Comparison of ENCODE assay signal across 8 mouse cellular contexts in genomic region chr8:105935863-105936603, GRCm38 (mm10). TPM values are rescaled to one million over a fixed set of nuclear protein-coding genes. Genes with fewer than 3 reads are reported as not detected.
DNase-seq lines count a peak whose midpoint lies in the region; ATAC-seq and TF ChIP-seq lines count a peak whose summit lies in the region.

No protein-coding gene starts in this region.

- no peaks in the 10 kb centered on the region for H3K79me2 ChIP-seq in heart, adult 2 months (replicated peaks; ENCODE audit: control insufficient read depth, insufficient read depth, low read length)

- no peaks in the 10 kb centered on the region for H3K27me3 ChIP-seq in heart, adult 2 months (ENCODE audit: control insufficient read depth, insufficient read depth, low read length)
- no peaks in the 10 kb centered on the region for H3K27me3 ChIP-seq in G1E (ENCODE audit: insufficient read depth, low read length)
- H3K27me3 ChIP-seq in heart, postnatal 0 days (ENCODE audit: control insufficient read depth, insufficient read depth, low read length): no peaks in the 10 kb centered on the region
- H3K27me3 ChIP-seq in midbrain, embryonic 12.5 days: no peaks in the 10 kb centered on the region

- peak overlapping the region; percentile 95 for H3K4me3 ChIP-seq in heart, adult 2 months
- peak overlapping the region; percentile 94 for H3K4me3 ChIP-seq in G1E (ENCODE audit: low read depth, low read length)
- H3K4me3 ChIP-seq in heart, postnatal 0 days (ENCODE audit: low read depth, low read length): peak overlapping the region; percentile 82
- H3K4me3 ChIP-seq in midbrain, embryonic 12.5 days: peak overlapping the region; percentile 59

- TF ChIP-seq EP300 in heart, adult 2 months (IDR thresholded peaks at IDR 0.05; ENCODE audit: insufficient read depth, low read depth, low read length): no peak
- TF ChIP-seq EP300 in heart, postnatal 0 days (IDR thresholded peaks at IDR 0.05; ENCODE audit: low read depth): no peak

- no peak for TF ChIP-seq POLR2A in heart, adult 2 months (IDR thresholded peaks at IDR 0.05; ENCODE audit: insufficient read depth, low read depth, low read length)

- ATAC-seq in G1E (ENCODE audit: extremely low read depth, insufficient number of reproducible peaks, low FRiP score, poor library complexity, severe bottlenecking): no peak
- no peak for ATAC-seq in heart, postnatal 0 days (ENCODE audit: insufficient read depth, low read depth)
- ATAC-seq in midbrain, embryonic 12.5 days (ENCODE audit: low FRiP score, low read depth): no peak

- peak overlapping the region; percentile 34; the same call in 1 of the 2 replicates for H3K9ac ChIP-seq in heart, adult 2 months (ENCODE audit: low read depth, low read length)
- peak overlapping the region; percentile 81; the same call in 1 of the 2 replicates for H3K9ac ChIP-seq in heart, postnatal 0 days (replicated peaks; ENCODE audit: low read depth, low read length)
- H3K9ac ChIP-seq in midbrain, embryonic 12.5 days (replicated peaks): peak overlapping the region; percentile 77

- peak overlapping the region; percentile 97 for H3K4me2 ChIP-seq in heart, postnatal 0 days (ENCODE audit: low read depth, low read length)
- H3K4me2 ChIP-seq in midbrain, embryonic 12.5 days (replicated peaks): peak overlapping the region; percentile 87

- no peaks in the 10 kb centered on the region for H3K36me3 ChIP-seq in heart, adult 2 months (ENCODE audit: control insufficient read depth, insufficient read depth, low read length)
- peaks cover 60% of the 10 kb centered on the region for H3K36me3 ChIP-seq in G1E (replicated peaks)
- peaks cover 18% of the 10 kb centered on the region for H3K36me3 ChIP-seq in heart, postnatal 0 days (replicated peaks; ENCODE audit: control insufficient read depth, insufficient read depth, low read length)
- peaks cover 5% of the 10 kb centered on the region; the same call in 1 of the 2 replicates for H3K36me3 ChIP-seq in midbrain, embryonic 12.5 days

- no peak for TF ChIP-seq CTCF in heart, adult 2 months (IDR thresholded peaks at IDR 0.05)
- no peak for TF ChIP-seq CTCF in G1E (IDR thresholded peaks at IDR 0.05; ENCODE audit: low read depth, low read length)
- TF ChIP-seq CTCF in heart, postnatal 0 days (IDR thresholded peaks at IDR 0.05; ENCODE audit: low read depth): no peak

- no peaks in the 10 kb centered on the region for H3K9me3 ChIP-seq in G1E (replicated peaks)
- no peaks in the 10 kb centered on the region for H3K9me3 ChIP-seq in heart, postnatal 0 days (replicated peaks; ENCODE audit: control insufficient read depth, low read length)
- H3K9me3 ChIP-seq in midbrain, embryonic 12.5 days: no peaks in the 10 kb centered on the region

- WGBS in heart, adult 2 months: 41% methylated on average over 7 of the region's 7 CpGs
- 36% methylated on average over 7 of the region's 7 CpGs for WGBS in heart, postnatal 0 days
- 30% methylated on average over 7 of the region's 7 CpGs for WGBS in midbrain, embryonic 12.5 days

- no peak for DNase-seq in heart, adult 2 months
- no peak for DNase-seq in heart, adult 18-20 months
- no peak for DNase-seq in G1E (ENCODE audit: low spot score)
- no peak for DNase-seq in heart, postnatal 0 days (ENCODE audit: low spot score)
- DNase-seq in gastrocnemius, postnatal 25 days: no peak
- DNase-seq in frontal cortex, adult 2 months (ENCODE audit: extremely low spot score in 1 of 2, low spot score in 1 of 2): no peak
- no peak for DNase-seq in B cell, adult 2 months

- H3K4me1 ChIP-seq in heart, adult 2 months (ENCODE audit: control insufficient read depth, insufficient read depth, low read length): peaks cover 4% of the 10 kb centered on the region
- peaks cover 64% of the 10 kb centered on the region for H3K4me1 ChIP-seq in G1E (ENCODE audit: insufficient read depth, low read depth, low read length)
- H3K4me1 ChIP-seq in heart, postnatal 0 days (ENCODE audit: control insufficient read depth, insufficient read depth): peaks cover 10% of the 10 kb centered on the region; the same call in 1 of the 2 replicates
- peaks cover 16% of the 10 kb centered on the region for H3K4me1 ChIP-seq in midbrain, embryonic 12.5 days

- intact Hi-C loops in heart, adult 2 months (cut with DNase I): loop anchor here (2.0 kb wide), 1 partner anchor 35 kb away; the partner anchor contains the start of gene Pskh1

- peak overlapping the region; percentile 92; the same call in 1 of the 2 replicates for H3K27ac ChIP-seq in heart, adult 2 months
- H3K27ac ChIP-seq in heart, postnatal 0 days (ENCODE audit: low read depth): peak overlapping the region; percentile 54; the same call in 1 of the 2 replicates
- H3K27ac ChIP-seq in midbrain, embryonic 12.5 days (replicated peaks): peak overlapping the region; percentile 16; the same call in 1 of the 2 replicates

RNA-seq across cellular contexts. Expression of gene Psmb10, which starts 2.2 kb away (rescaled TPM):
- 10 to 100 TPM; 58.1 to 68.1 TPM for total RNA-seq in heart, adult 2 months (2021)
- 95.9 and 96.5 TPM in 2 replicates for polyA plus RNA-seq in heart, adult 2 months (2012; rRNA removed)
- 10 to 100 TPM; 72.5 to 92.1 TPM for total RNA-seq in heart, adult 18-20 months (2021)
- total RNA-seq in G1E (2014; fragmentation: Nextera tagmentation) (14.4 and 16.3 TPM in 2 replicates), G1E (2017) (15.3 and 19.7 TPM in 2 replicates)
- polyA plus RNA-seq in G1E (2012): 125 and 148 TPM in 2 replicates
- 77.8 and 87.4 TPM in 2 replicates for total RNA-seq in heart, postnatal 0 days (2014; rRNA removed; ENCODE audit: low replicate concordance)
- 95.3 and 101 TPM in 2 replicates for polyA plus RNA-seq in heart, postnatal 0 days (2015; fragmentation: Nextera tagmentation; extraction: Ambion mirVana)
- polyA plus RNA-seq in midbrain, embryonic 12.5 days (2016; fragmentation: Nextera tagmentation; extraction: Ambion mirVana): 21.4 and 25.8 TPM in 2 replicates
- 10 to 100 TPM; 19.1 to 22.1 TPM for total RNA-seq in gastrocnemius, postnatal 25 days (2021)
- 115 and 125 TPM in 2 replicates for polyA plus RNA-seq in frontal cortex, adult 2 months (2012; rRNA removed)

RNA-seq across cellular contexts. Expression of gene Ctrl, which starts 2.4 kb away (rescaled TPM):
- total RNA-seq in heart, adult 2 months (2021): under 1 TPM in 1 of 2 experiments, not detected in 1; 0.32 TPM
- polyA plus RNA-seq in heart, adult 2 months (2012; rRNA removed): 0.88 and 1.9 TPM in 2 replicates
- not detected for total RNA-seq in heart, adult 18-20 months (2021)
- not detected in 2 replicates for total RNA-seq in G1E (2014; fragmentation: Nextera tagmentation)
- 0.38 and 1.1 TPM in 2 replicates for total RNA-seq in G1E (2017)
- polyA plus RNA-seq in G1E (2012): 0.14 TPM in 1 of 2 replicates, not detected in the other
- not detected in 2 replicates for total RNA-seq in heart, postnatal 0 days (2014; rRNA removed; ENCODE audit: low replicate concordance)
- polyA plus RNA-seq in heart, postnatal 0 days (2015; fragmentation: Nextera tagmentation; extraction: Ambion mirVana): 0.31 and 0.38 TPM in 2 replicates
- polyA plus RNA-seq in midbrain, embryonic 12.5 days (2016; fragmentation: Nextera tagmentation; extraction: Ambion mirVana): 2.3 and 3.4 TPM in 2 replicates
- not detected for total RNA-seq in gastrocnemius, postnatal 25 days (2021)
- polyA plus RNA-seq in frontal cortex, adult 2 months (2012; rRNA removed): 4.5 and 4.9 TPM in 2 replicates

RNA-seq across cellular contexts. Expression of gene Lcat, which starts 7.1 kb away (rescaled TPM):
- total RNA-seq in heart, adult 2 months (2021): under 1 TPM; 0.70 to 0.84 TPM
- 3.9 and 4.1 TPM in 2 replicates for polyA plus RNA-seq in heart, adult 2 months (2012; rRNA removed)
- under 1 TPM; 0.49 to 0.57 TPM for total RNA-seq in heart, adult 18-20 months (2021)
- total RNA-seq in G1E (2014; fragmentation: Nextera tagmentation) (0.92 TPM in 1 of 2 replicates, not detected in the other), G1E (2017) (0.17 and 0.22 TPM in 2 replicates)
- polyA plus RNA-seq in G1E (2012): 0.29 and 0.40 TPM in 2 replicates
- total RNA-seq in heart, postnatal 0 days (2014; rRNA removed; ENCODE audit: low replicate concordance): 0.93 TPM in 1 of 2 replicates, not detected in the other
- 0.51 and 0.56 TPM in 2 replicates for polyA plus RNA-seq in heart, postnatal 0 days (2015; fragmentation: Nextera tagmentation; extraction: Ambion mirVana)
- polyA plus RNA-seq in midbrain, embryonic 12.5 days (2016; fragmentation: Nextera tagmentation; extraction: Ambion mirVana): 0.45 and 0.99 TPM in 2 replicates
- under 1 TPM; 0.46 to 0.80 TPM for total RNA-seq in gastrocnemius, postnatal 25 days (2021)
- 75.1 and 75.6 TPM in 2 replicates for polyA plus RNA-seq in frontal cortex, adult 2 months (2012; rRNA removed)

RNA-seq across cellular contexts. Expression of gene Slc12a4, which starts 29.9 kb away (rescaled TPM):
- 10 to 100 TPM; 35.0 to 38.1 TPM for total RNA-seq in heart, adult 2 months (2021)
- 54.6 and 73.4 TPM in 2 replicates for polyA plus RNA-seq in heart, adult 2 months (2012; rRNA removed)
- total RNA-seq in heart, adult 18-20 months (2021): 10 to 100 TPM; 27.2 to 38.1 TPM
- 3.7 and 4.4 TPM in 2 replicates for total RNA-seq in G1E (2014; fragmentation: Nextera tagmentation)
- 6.6 and 7.2 TPM in 2 replicates for total RNA-seq in G1E (2017)
- 7.4 and 8.7 TPM in 2 replicates for polyA plus RNA-seq in G1E (2012)
- 36.7 and 40.7 TPM in 2 replicates for total RNA-seq in heart, postnatal 0 days (2014; rRNA removed; ENCODE audit: low replicate concordance)
- polyA plus RNA-seq in heart, postnatal 0 days (2015; fragmentation: Nextera tagmentation; extraction: Ambion mirVana): 32.8 and 34.9 TPM in 2 replicates
- polyA plus RNA-seq in midbrain, embryonic 12.5 days (2016; fragmentation: Nextera tagmentation; extraction: Ambion mirVana): 11.4 and 12.7 TPM in 2 replicates
- 10 to 100 TPM; 11.5 to 14.4 TPM for total RNA-seq in gastrocnemius, postnatal 25 days (2021)
- polyA plus RNA-seq in frontal cortex, adult 2 months (2012; rRNA removed): 24.9 and 28.3 TPM in 2 replicates

RNA-seq across cellular contexts. Expression of gene Pskh1, which starts 35.8 kb away (rescaled TPM):
- total RNA-seq in heart, adult 2 months (2021): 10 to 100 TPM; 16.5 to 20.8 TPM
- polyA plus RNA-seq in heart, adult 2 months (2012; rRNA removed): 28.7 and 39.7 TPM in 2 replicates
- total RNA-seq in heart, adult 18-20 months (2021): 10 to 100 TPM; 15.6 to 18.1 TPM
- total RNA-seq in G1E (2014; fragmentation: Nextera tagmentation): 26.1 and 32.1 TPM in 2 replicates
- 21.3 and 22.7 TPM in 2 replicates for total RNA-seq in G1E (2017)
- 13.1 and 19.5 TPM in 2 replicates for polyA plus RNA-seq in G1E (2012)
- 44.2 and 52.4 TPM in 2 replicates for total RNA-seq in heart, postnatal 0 days (2014; rRNA removed; ENCODE audit: low replicate concordance)
- polyA plus RNA-seq in heart, postnatal 0 days (2015; fragmentation: Nextera tagmentation; extraction: Ambion mirVana): 15.4 and 15.6 TPM in 2 replicates
- 23.0 and 23.2 TPM in 2 replicates for polyA plus RNA-seq in midbrain, embryonic 12.5 days (2016; fragmentation: Nextera tagmentation; extraction: Ambion mirVana)
- total RNA-seq in gastrocnemius, postnatal 25 days (2021): 10 to 100 TPM in 1 of 2 experiments, 1 to 10 TPM in 1; 10.0 to 10.7 TPM
- polyA plus RNA-seq in frontal cortex, adult 2 months (2012; rRNA removed): 13.3 TPM in 2 replicates

Comparison
In these comparisons a context has a peak if more than half of its experiments do, and no peak if none do; other contexts are left out.
1. H3K27ac ChIP-seq: peak in every context shown above with its lines; median percentile 92 in heart, adult 2 months; 54 in heart, postnatal 0 days; 16 in midbrain, embryonic 12.5 days.